Mouse (Mus musculus) erythroid progenitor cell, adult 5-6 weeks (primary cell): Measurements from ENCODE around the gene Kif6. TPM values are rescaled to one million over a fixed set of nuclear protein-coding genes. Genes with fewer than 3 reads are reported as not detected.

Source experiments
- ATAC-seq: replicated peaks from 2 replicates; pipeline ENCODE4 v1.8.0; 2016; ENCODE audit warnings: moderate number of reproducible peaks, mild to moderate bottlenecking, moderate TSS enrichment, inconsistent platforms; ENCODE audit not compliant: poor library complexity, low FRiP score, severe bottlenecking
- total RNA-seq, 2 experiments: library from RNA; stranded (forward) in 1 of 2; stranded (reverse) in 1 of 2; fragments of 150-400 nt in 1 of 2; fragments of 186-747, 209-891 nt in 1 of 2; gene quantifications; 2 replicates each; pipeline versions ENCODE4 v1.2.3 to v1.2.4; 2015 to 2017; ENCODE audit warnings: low replicate concordance in 2 of 2

Gene Kif6
- total RNA-seq, 2 experiments from 2014 or later = not detected

- ATAC-seq = no peak
Measured at GRCm38 (mm10) chr17:49777115-49777839, 162.3 kb downstream of the Kif6 start.

- ATAC-seq = no peak
Measured at GRCm38 (mm10) chr17:49779066-49779465, 164.1 kb downstream of the Kif6 start.

DNA sequence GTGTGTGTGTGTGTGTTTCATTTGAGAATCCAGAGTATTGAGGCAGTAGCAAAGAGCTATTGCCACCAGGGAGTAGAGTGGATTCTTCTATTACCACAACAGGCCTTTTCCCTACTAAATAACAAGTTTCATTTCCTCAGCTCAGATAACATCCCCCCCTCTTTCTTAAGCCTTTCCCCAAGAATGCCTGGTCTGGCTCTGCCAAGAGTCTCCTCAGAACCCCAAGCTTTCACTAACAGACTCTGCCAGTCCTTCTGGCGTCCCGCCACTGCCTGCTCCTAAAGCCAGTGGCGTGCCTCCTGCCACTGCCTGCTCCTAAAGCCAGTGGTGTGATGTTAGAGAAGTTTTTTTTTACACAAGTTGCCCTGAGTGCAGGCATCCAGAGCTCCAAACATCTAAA is 164.6 kb downstream of the Kif6 start:
- no peak for ATAC-seq

GRCm38 (mm10) chr17:49785851-49786250 is 170.9 kb downstream of the Kif6 start:
- ATAC-seq = no peak

DNA sequence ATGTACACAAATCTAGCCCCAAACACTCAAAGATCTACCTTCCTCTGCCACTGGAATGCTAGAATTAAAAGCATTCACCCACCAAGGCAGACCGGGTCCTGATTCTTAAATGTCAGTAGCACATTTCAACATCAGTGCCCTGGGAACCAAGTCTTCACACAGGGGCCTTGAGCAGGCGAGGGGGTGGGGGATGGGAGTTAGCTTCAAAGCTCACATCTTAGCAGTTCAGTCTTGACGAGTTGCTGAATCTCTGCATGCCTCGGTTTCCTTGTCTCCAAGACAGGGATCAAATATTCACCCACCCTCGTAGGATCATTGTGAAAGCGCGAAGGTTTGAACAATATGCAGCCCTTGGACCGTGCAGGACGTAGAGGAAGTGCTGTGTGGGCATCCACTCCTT is 172.4 kb downstream of the Kif6 start:
- ATAC-seq = no peak

DNA sequence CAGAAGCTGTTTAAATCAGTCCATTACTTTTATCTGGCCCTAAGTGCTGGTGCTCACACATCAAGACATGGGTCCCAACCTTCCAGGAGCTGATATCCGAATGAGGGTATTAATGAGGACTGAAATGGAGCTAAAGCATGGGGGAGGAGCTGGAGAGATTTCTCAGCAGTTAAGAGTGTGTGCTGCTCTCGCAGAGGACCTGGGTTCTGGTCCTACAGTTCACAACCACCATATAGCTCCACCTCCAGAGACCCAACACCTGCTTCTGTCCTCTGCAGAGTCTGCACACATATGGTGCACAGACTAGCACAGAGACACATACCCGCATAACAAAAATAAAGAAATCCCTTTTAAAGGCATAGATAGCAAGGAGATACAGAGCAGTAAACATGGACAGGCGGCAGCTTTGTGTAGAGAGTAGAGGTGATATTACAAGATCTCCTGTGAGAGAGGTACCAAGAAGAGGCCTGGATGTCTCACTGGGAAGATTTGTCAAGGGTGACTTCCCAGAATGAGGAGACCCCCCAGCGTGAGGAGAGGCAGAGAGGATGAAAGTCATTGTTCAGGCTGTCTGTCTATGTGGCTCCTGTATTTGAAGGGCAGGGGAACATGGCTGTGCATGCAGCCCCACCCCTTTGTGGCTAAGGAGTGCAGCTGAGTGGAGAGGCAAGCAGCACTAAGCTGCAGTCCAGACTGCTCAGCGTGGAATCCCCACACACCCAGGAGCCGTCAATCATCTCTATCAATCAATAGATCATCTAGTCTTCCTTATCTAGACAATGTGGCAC is 173.4 kb downstream of the Kif6 start:
- ATAC-seq = no peak

DNA sequence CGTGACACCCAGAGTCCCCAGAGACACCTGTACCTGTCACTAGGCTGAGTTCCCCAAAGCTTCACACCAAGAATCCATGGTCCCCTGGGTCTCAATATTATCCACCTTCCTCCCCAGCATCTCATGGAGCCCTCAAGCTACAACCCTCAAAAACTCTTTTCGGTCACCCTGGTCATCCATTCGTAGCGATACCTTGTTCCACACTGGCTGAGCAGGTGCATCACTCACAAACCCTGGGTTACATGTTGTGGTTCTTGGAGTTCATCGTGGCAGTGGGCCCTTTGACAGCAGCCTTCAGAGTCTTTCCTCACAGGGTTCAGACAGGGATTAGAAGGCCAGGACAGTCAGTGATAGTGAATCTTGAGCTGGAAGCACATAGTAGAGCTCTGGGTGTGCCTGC is 176.6 kb downstream of the Kif6 start:
- ATAC-seq = no peak

GRCm38 (mm10) chr17:49792217-49792743 is 177.3 kb downstream of the Kif6 start:
- no peak for ATAC-seq

- ATAC-seq = no peak
Measured at GRCm38 (mm10) chr17:49792946-49793345, 178.0 kb downstream of the Kif6 start.

- no peak for ATAC-seq
Measured at GRCm38 (mm10) chr17:49793965-49794364, 179.0 kb downstream of the Kif6 start.

GRCm38 (mm10) chr17:49795241-49795640 is 180.3 kb downstream of the Kif6 start:
- no peak for ATAC-seq

DNA sequence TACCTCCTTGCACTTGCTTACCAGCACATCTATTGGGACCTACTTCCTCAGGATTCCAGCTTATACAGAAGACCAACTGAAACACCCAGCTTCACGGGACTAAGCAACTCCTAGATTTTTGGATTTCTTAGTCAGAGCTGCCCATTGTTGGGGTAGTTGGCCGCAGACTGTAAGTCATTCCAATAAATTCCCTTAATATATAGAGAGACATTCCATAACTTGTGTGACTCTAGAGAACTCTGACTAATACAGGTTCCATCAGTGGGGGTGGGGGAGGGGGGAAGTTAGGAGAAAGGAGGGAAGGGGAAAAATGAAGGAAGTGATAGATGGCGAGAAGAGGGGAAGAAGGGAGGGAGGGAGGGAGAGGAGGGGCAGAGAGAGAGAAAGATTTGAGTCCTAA is 181.2 kb downstream of the Kif6 start:
- ATAC-seq = no peak

DNA sequence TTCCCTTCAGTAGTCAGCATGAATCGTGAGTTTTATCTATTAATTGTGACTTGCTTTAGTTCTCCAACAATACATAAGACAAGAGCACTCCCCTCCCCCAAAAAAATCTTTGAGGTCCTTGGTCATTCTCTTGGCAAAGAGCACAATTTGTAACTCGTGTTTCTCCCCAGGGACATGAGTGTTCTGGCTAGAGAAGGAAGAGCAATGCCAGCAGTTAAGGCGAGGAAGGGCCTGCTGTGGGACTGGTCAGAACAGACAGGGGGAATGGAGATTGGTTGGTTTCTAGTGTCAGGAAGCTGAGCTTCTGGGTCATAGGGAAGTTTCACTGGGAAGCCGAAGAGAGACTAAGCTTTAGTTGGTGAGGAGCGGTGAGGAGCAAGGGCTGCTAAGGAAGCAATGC is 184.2 kb downstream of the Kif6 start:
- ATAC-seq = no peak

DNA sequence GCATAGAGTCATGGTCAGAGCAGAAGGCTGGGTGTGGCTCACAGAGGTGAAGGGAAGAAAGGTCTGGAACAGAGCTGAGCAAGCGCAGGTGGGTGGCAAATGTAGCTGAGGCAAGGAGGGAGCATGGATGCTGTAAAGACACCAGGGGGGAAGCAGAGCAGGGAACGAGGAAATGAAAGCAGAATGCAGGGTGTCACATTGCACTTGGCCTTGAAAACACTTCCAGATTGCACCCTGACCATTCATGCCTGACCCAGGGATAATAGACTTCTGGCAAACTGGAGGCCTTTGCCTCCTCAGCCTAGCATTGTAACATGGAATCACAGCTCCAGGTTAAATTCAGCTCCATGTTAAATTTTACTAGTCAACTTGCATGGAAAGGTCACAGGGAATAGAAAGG is 185.2 kb downstream of the Kif6 start:
- no peak for ATAC-seq

DNA sequence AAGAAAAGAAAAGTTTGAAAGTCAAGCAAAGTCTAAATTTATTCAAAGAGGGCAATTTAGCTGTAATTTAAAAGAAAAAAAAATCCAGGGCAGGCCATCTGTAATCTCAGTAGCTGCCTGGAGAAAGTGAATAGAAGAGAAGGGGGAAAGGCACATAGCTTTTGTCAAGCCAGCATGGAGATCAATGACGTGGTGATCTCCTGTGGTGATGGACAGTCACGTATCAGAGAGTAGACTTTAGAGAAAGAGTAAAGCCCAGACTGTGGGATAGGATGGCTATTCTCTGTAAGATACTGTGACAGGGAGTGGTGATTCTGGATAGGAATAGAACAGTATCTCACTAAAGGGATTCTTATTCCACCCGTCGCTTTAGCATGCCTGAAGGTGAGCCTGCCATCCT is 192.5 kb downstream of the Kif6 start:
- ATAC-seq = no peak

- no peak for ATAC-seq
Measured at GRCm38 (mm10) chr17:49808712-49809343, 193.9 kb downstream of the Kif6 start.

DNA sequence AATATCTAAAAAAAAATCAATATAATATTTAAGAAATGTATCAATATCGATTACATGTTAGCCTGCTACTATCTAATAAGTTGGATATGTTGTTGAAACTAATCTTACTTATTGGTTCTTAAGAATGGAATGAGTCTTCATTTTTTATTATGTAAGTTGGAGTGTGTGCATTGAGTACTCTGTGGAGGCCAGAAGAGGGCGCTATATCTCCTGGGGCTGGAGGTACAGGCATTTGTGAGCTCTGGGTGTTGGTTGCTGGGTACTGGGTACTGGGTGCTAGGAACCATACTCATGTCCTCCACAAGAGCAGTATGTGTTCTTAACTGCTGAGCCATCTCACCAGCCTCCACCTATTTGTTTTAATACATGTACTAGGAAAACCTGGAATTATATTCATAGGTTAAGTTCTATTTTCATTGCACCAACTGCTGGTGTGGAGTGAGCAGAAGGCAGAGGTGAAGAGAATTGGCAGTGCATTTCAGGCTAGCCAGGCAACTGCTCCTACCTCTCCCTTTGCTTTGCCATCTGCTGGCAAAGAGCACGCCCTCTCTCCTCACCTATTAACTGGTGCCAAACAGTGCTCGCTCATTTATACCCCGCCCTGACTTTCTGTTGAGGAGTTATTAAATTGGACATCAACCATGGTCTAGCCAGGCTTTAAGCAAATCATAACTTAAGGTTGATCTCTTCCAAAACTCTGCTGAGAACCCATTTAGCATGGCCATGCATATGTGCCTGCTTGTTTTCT is 199.1 kb downstream of the Kif6 start:
- ATAC-seq = no peak

DNA sequence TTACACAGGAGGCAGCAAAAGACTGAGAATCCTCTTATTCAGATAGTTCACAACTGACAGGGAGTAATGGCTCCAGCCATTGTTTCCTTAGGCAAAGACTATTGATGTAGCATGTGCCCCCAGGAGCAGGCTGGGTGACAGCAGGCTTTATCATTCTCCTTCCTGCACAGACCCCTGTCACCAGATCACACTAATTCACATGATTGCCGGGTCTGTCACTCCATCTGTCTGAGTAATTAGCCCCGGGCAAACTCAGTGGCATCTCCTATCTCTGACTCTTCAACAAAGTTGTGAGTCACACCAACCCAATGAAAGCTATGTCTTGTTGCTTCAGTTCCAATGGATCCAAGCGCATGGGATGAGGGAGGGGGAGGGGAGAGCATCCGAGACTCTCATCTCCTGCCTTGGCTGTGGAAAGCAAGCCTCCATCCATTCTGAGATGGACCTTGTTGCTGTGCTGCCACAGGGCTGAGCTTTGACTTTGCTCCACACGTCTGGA is 201.2 kb downstream of the Kif6 start:
- ATAC-seq = no peak

DNA sequence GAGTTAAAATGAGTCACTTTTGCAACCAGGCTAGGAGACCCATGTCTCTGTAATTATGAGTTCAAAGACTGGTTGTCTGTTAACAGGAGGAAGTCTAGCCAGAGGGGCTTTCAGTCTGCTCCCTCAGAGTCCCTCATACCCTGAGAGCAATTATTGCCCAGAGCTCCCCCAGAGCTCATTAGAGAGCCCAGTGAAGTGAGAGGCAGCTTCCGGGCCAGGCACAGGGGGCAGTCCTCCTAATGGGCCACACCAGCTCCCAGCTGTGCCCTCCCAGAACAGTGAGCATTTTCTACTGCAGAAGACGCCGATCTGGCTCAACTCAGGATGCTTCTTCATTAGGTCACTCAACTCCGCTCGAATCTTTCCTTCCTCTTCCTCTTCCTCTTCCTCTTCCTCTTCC is 201.8 kb downstream of the Kif6 start:
- no peak for ATAC-seq

- ATAC-seq = no peak
Measured at GRCm38 (mm10) chr17:49820203-49820602, 205.3 kb downstream of the Kif6 start.
